Mouse (Mus musculus) spleen, postnatal 10 days (tissue): ENCODE data around the gene Hspa4l.
"Not testable (repeated sequence)": the region's sequence is repeated elsewhere in the genome, so short reads cannot be mapped to it uniquely, and the experiment has no call there.

ENCODE experiments used
- DNase-seq, 2 experiments: peaks; one replicate each; pipeline ENCODE4 v3.0.0; 2021 to 2022; ENCODE audit warnings: low spot score in 2 of 2

Hspa4l gene

GRCm38 (mm10) chr3:40813275-40813674 is 69.0 kb downstream of the Hspa4l start:
- no peak for DNase-seq

- not testable (repeated sequence) for DNase-seq
Measured at GRCm38 (mm10) chr3:40845521-40845920, 101.2 kb downstream of the Hspa4l start.
